Mouse (Mus musculus): Measurements from ENCODE around the gene Lta. TPM values are rescaled to one million over a fixed set of nuclear protein-coding genes. Genes with fewer than 3 reads are reported as not detected.
"Not testable (repeated sequence)": the region's sequence is repeated elsewhere in the genome, so short reads cannot be mapped to it uniquely, and the experiment has no call there.

The Lta gene
- polyA plus RNA-seq, 1 experiment from 2014 or later, result 0.14 TPM

DNA sequence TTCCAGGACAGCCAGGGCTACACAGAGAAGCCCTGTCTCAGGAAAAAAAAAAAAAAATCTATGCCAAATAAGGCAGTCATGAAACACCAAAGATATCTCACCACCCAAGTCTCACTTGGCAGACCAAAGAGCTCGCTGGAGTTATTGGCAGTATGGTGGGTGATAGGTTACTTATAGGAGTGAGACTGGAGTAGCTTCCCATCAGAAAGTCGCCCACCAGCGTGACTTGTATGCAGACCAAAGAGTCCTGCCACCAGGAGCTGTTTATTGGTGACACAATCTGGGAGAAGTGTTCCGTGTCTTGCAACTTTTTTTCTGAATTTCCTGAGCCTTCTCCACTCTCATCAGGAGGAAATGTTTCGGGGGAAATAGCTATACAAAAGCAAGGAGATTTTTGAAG, 34.5 kb upstream of the Lta start:
- no peaks in the 10 kb centered on the region for H3K27me3 ChIP-seq
- no peak for TF ChIP-seq CTCF (IDR thresholded peaks at IDR 0.05)
- DNase-seq (ENCODE audit: low read depth, low spot score) (no peak), ATAC-seq (no peak)
- ChIA-PET POLR2A (interaction anchor here (0.5 to 4.0 kb wide), 2 partner anchors 12 to 35 kb away, joined by 3 to 21 read pairs; no protein-coding TSS in a partner anchor), CTCF (interaction anchor here (0.6 to 20.7 kb wide), 3 partner anchors 61 to 77 kb away, joined by 3 to 239 read pairs (median 3); partner anchors contain the start of gene Aif1)
- in situ Hi-C loops (cut with MboI; ENCODE audit: low pct_unique_long_range_greater_than_20kb), result loop anchor here (10.0 kb wide), 2 partner anchors 225 to 395 kb away; partner anchors contain the start of gene Vwa7

DNA sequence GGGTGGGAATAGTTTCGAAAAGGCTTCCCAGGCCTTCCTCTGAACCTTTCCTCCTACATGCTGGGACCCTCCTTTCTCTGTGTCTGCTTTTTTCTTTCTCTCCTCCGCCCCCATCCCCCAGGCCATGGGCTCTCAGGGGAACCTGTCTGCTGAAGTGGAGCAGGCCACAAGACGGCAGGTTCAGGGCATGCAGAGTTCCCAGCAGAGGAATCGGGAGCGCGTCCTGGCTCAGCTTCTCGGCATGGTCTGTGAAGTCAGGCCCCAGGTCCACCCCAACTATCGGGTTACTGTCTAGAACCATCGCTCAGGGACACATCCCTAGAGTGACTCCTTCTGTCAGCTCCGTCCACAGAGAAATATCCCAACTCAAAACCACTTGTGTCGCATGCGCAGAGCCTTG, 32.4 kb upstream of the Lta start:
- in situ Hi-C loops (cut with MboI; ENCODE audit: low pct_unique_long_range_greater_than_20kb), result loop anchor here (10.0 kb wide), 1 partner anchor 223 kb away; the partner anchor contains the start of gene Vwa7
- no peak for TF ChIP-seq CTCF (IDR thresholded peaks at IDR 0.05)
- no peak for DNase-seq (ENCODE audit: low read depth, low spot score)
- no peak for ATAC-seq
- no peaks in the 10 kb centered on the region for H3K27me3 ChIP-seq
- POLR2A ChIA-PET, result no interaction called here
- CTCF ChIA-PET, result interaction anchor here (20.7 kb wide), 1 partner anchor 67 kb away, joined by 239 read pairs; the partner anchor contains the start of gene Aif1

DNA sequence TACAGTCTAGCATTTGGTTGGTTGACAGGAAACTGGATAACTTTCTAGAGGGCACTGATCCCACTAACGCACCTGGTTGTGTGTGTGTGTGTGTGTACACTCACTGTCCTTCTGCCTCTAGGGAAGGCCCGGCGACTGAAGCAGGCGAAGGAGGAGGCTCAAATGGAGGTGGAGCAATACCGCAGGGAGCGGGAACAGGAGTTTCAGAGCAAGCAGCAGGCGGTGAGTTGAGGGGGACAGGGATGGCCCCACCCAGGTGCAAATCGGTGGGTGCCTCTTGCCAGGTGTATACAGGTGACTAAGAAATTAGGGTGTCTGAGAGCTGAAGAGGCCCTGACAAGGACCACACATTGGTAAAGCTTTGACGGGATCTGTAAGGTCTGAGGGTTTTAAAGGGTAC, 31.8 kb upstream of the Lta start:
- DNase-seq (ENCODE audit: low read depth, low spot score), result no peak
- POLR2A ChIA-PET, result no interaction called here
- in situ Hi-C loops (cut with MboI; ENCODE audit: low pct_unique_long_range_greater_than_20kb), result loop anchor here (10.0 kb wide), 1 partner anchor 222 kb away; the partner anchor contains the start of gene Vwa7
- no peak for ATAC-seq
- H3K27me3 ChIP-seq, result no peaks in the 10 kb centered on the region
- CTCF ChIA-PET, result interaction anchor here (20.7 kb wide), 1 partner anchor 66 kb away, joined by 239 read pairs; the partner anchor contains the start of gene Aif1
- TF ChIP-seq CTCF (IDR thresholded peaks at IDR 0.05), result no peak

DNA sequence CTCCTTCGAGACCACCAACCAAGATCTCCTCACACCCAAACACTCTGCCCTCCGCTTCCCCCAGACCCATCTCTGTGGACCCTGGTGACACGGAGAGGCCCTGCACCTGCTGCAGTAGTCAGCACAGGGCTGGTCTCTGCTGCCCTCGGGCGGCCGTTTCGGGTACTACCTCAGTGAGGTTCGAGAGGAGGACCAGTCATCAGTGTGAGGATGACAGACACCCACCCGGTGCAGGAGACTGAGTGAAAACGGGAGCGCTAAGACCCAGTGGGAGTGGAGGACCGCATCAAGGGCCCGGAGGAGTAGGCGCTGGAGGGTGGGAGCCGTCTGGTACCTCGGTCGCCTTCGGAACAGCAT, 31.2 kb upstream of the Lta start:
- DNase-seq (ENCODE audit: low read depth, low spot score) (no peak), ATAC-seq (peak; percentile 60)
- ChIA-PET POLR2A (no interaction called here), CTCF (interaction anchor here (20.7 kb wide), 1 partner anchor 65 kb away, joined by 239 read pairs; the partner anchor contains the start of gene Aif1)
- no peak for TF ChIP-seq CTCF (IDR thresholded peaks at IDR 0.05)
- H3K27me3 ChIP-seq, result no peaks in the 10 kb centered on the region
- in situ Hi-C loops (cut with MboI; ENCODE audit: low pct_unique_long_range_greater_than_20kb), result loop anchor here (10.0 kb wide), 1 partner anchor 222 kb away; the partner anchor contains the start of gene Vwa7

DNA sequence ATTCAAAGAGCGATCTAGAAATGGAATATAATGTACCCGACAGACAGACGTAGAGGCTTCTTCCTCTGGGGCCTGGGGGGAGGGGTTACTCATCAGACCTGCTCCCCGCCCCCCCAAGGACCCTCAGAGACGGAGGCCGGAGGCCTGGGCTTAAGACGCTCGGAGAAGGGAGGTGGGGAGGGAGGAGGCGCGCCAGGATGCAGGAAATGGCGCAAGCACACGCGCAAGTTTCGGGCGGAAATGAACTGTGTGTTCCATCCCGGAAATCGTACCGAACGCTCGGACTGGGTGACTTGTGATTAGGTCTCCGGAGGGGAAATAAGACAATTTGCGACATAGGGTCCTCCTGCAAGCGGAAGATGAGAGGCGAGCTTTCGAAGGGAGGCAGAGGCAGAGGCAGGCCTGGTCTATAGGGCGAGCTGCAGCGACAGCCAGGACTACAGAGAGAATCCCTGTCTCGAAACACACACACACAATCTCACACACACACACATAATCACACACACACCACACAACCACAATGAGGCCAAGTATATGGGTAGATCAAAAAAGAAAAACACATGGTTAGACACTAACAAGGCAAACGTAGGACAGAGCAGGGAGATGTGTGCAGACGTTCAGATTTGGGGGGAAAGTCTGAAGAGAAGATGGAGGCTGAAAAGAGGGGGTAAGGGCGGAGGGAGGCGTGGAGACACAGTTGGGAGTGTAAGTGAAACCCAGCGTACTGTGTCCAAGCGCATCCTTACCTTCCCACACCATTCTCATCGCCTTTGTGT, 30.7 kb upstream of the Lta start, which contains the start of gene Nfkbil1:
Nfkbil1 (minus strand) TSS at position 179 of the 776 bp plus-strand sequence.
- TF ChIP-seq CTCF (IDR thresholded peaks at IDR 0.05), result no peak
- in situ Hi-C loops (cut with MboI; ENCODE audit: low pct_unique_long_range_greater_than_20kb), result loop anchor here (10.0 kb wide), 1 partner anchor 221 kb away; the partner anchor contains the start of gene Vwa7
- CTCF ChIA-PET, result interaction anchor here (1.8 to 20.7 kb wide), 2 partner anchors 57 to 65 kb away, joined by 5 to 239 read pairs; partner anchors contain the start of gene Aif1
- POLR2A ChIA-PET, result no interaction called here
- H3K27me3 ChIP-seq, result no peaks in the 10 kb centered on the region
- peak; percentile 49 for ATAC-seq
- DNase-seq (ENCODE audit: low read depth, low spot score), result peak; percentile 83

DNA sequence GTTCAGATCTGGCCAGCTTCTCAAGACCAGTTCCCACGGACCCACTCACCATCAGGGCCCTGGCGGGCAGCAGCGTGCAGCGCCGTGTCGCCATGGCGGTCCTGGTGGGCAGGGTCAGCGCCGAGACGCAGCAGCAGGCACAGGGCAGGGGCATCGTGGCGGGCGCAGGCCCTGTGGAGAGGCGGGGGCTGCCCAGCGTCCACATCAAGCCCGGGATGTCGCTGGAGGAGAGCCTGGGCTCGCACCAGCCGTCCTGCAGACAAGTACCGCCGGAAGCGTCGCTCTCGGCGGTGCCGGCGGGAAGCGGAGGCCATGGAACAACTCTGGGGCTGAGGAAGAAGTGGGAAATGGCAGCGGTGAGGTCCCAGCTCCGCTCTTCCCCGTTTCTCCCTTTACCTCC, 29.8 kb upstream of the Lta start:
- no peak for ATAC-seq
- ChIA-PET CTCF (interaction anchor here (1.8 to 20.7 kb wide), 2 partner anchors 56 to 64 kb away, joined by 5 to 239 read pairs; partner anchors contain the start of gene Aif1), POLR2A (interaction anchor here (0.7 to 1.0 kb wide), 2 partner anchors 64 to 71 kb away, joined by 4 to 5 read pairs; no protein-coding TSS in a partner anchor)
- no peak for DNase-seq (ENCODE audit: low read depth, low spot score)
- no peak for TF ChIP-seq CTCF (IDR thresholded peaks at IDR 0.05)
- H3K27me3 ChIP-seq, result no peaks in the 10 kb centered on the region
- in situ Hi-C loops (cut with MboI; ENCODE audit: low pct_unique_long_range_greater_than_20kb), result loop anchor here (5.0 to 10.0 kb wide), 2 partner anchors 68 to 220 kb away; partner anchors contain the start of gene Vwa7

DNA sequence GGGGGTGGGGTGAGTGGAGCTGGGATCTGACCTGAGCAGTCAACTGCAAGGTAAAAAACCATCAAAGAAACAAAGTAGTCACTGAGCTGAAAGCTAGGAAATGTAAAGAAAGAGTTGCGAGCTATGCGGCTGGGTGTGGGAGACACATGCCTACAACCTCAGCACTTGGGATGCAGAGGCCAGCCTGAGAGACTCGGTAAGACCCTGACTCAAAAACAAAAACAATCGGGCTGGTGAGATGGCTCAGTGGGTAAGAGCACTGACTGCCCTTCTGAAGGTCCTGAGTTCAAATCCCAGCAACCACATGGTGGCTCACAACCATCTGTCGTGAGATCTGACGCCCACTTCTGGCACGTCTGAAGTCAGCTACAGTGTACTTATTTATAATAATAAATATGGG, 28.9 kb upstream of the Lta start:
- in situ Hi-C loops (cut with MboI; ENCODE audit: low pct_unique_long_range_greater_than_20kb), result loop anchor here (5.0 to 10.0 kb wide), 2 partner anchors 67 to 219 kb away; partner anchors contain the start of gene Vwa7
- H3K27me3 ChIP-seq; DNase-seq (ENCODE audit: low read depth, low spot score); ATAC-seq: not testable (repeated sequence)
- ChIA-PET POLR2A (interaction anchor here (0.7 to 1.0 kb wide), 3 partner anchors 63 to 70 kb away, joined by 4 to 5 read pairs (median 5); no protein-coding TSS in a partner anchor), CTCF (interaction anchor here (1.2 to 20.7 kb wide), 3 partner anchors 12 to 63 kb away, joined by 3 to 239 read pairs (median 5); partner anchors contain the start of gene Aif1)

DNA sequence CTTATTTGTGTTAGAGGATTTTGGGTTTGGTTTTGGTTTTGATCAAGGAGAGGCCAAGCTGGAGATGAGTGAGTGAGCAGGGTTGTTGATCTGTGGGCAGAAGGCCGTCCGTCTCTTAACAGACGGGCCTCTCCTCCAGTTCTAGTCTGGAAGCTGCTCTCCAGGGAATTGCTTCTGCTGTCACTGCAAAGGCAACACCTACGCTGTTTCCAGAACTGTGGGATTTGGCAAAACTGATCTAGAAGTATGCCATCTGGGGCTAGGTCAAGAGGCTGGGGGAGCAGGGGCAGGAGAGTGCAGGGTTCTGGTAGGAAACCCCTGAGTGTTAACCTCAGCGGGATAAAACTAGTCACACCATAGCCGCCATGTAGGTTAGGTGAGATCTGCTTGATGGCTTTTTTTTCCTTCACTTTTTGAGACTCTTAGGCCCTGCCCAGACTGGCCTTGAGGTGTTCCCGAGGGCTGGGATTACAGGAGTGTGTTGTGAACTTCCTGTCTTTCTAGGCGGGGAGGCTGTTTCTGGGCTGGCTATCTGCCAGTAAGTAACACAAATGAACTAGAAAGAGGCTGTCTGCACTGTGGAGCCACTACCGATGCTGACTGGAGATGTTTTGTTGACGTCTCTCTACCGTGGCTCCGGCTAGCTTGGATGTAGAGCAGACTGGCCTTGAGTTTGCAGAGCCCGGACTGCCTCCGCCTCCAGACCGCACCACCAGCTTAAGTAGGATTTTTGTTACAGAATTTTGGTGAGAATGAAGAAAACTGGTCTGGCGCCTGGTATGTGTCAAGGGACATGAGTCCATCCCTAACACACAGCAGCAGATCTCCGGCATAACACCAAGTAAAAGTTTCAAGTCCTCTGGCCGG, 28.2 kb upstream of the Lta start, which contains the start of gene Atp6v1g2:
Atp6v1g2 (plus strand) TSS at position 547 of the 867 bp plus-strand sequence.
- ChIA-PET POLR2A (interaction anchor here (1.0 to 1.4 kb wide), 3 partner anchors 9 to 67 kb away, joined by 4 to 7 read pairs (median 5); no protein-coding TSS in a partner anchor), CTCF (interaction anchor here (0.7 to 20.7 kb wide), 11 partner anchors 8 to 73 kb away, joined by 3 to 239 read pairs (median 4); partner anchors contain the start of genes Aif1 and Ddx39b)
- TF ChIP-seq CTCF (IDR thresholded peaks at IDR 0.05), result no peak
- H3K27me3 ChIP-seq, result no peaks in the 10 kb centered on the region
- in situ Hi-C loops (cut with MboI; ENCODE audit: low pct_unique_long_range_greater_than_20kb), result loop anchor here (5.0 to 10.0 kb wide), 2 partner anchors 66 to 219 kb away; partner anchors contain the start of gene Vwa7
- no peak for DNase-seq (ENCODE audit: low read depth, low spot score)
- no peak for ATAC-seq

DNA sequence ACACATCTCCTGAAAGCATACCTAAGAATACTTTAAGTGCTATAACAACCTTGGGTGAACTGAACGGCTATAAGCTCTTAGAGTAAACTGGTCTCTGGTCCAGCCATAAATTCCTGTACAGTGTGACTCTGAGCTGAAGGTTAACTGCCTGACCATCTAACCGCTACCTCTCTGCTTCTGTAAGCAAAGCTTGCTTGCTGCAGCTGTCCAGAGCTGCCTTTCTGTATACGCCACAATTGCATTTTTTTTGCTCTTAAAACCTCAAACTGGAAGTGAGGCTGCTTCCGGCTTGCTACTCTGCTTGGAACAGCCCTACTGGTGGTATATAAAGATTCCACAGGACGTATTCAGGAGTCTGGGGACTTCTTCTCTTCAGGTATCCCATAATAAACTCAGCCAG, 27.5 kb upstream of the Lta start:
- ChIA-PET CTCF (interaction anchor here (0.7 to 20.7 kb wide), 10 partner anchors 8 to 73 kb away, joined by 3 to 239 read pairs (median 4); partner anchors contain the start of genes Aif1 and Ddx39b), POLR2A (interaction anchor here (1.0 to 1.4 kb wide), 2 partner anchors 10 to 58 kb away, joined by 4 to 7 read pairs; no protein-coding TSS in a partner anchor)
- DNase-seq (ENCODE audit: low read depth, low spot score) (no peak), ATAC-seq (no peak)
- TF ChIP-seq CTCF (IDR thresholded peaks at IDR 0.05), result no peak
- in situ Hi-C loops (cut with MboI; ENCODE audit: low pct_unique_long_range_greater_than_20kb), result loop anchor here (5.0 to 10.0 kb wide), 2 partner anchors 65 to 218 kb away; partner anchors contain the start of gene Vwa7
- no peaks in the 10 kb centered on the region for H3K27me3 ChIP-seq
